Mouse (Mus musculus): ENCODE data around the gene Nkx6-2. TPM values are rescaled to one million over a fixed set of nuclear protein-coding genes. Genes with fewer than 3 reads are reported as not detected.

Gene Nkx6-2
- total RNA-seq, 2 experiments from 2014 or later: not detected

DNA sequence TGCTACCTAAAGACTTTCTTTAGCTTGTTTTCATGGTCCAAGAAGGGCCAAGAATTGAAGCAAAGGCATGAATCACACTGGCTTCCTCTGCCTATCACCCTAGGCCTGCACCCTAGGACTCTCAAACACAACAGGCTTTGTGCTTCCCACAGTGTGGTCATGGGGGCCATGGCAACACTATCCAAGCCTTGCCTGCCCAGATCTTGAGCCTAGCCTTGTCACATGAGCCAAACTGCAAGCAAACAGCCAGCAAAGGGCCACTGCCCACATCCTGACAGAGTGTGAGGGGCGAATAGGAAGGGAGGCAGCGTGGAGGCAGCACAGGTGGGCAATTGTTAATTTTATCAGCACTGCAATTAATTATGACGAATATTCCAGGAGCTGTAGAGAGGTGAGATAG lies 9.9 kb downstream of the Nkx6-2 start:
- ATAC-seq (replicated peaks; ENCODE audit: poor library complexity, severe bottlenecking): no peak

GRCm38 (mm10) chr7:139570788-139571187 lies 11.8 kb downstream of the Nkx6-2 start:
- ATAC-seq (replicated peaks; ENCODE audit: poor library complexity, severe bottlenecking): no peak

DNA sequence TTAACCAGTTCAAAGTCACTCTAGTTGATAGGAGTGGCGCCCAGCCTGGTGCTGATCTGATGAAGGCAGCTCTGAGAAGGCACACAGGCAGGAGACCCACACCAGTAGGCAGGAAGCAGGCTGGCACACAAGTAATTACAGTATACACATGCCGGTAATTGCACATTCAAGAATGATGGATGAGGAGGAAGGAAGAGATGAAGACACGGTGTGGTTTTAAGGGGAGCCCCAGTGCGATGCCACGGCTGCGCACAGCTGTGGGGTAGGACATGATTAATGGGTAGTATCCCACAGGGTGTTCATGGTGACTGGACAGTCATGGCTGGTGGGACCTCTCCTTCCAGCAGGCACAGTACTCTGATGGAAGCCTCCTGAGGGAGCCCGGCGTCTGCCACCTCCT lies 16.1 kb downstream of the Nkx6-2 start:
- peak; percentile 90 for ATAC-seq (replicated peaks; ENCODE audit: poor library complexity, severe bottlenecking)

- ATAC-seq (replicated peaks; ENCODE audit: poor library complexity, severe bottlenecking): peak; percentile 26; the same call in 1 of the 2 replicates
Observed at GRCm38 (mm10) chr7:139565998-139566397, 16.6 kb downstream of the Nkx6-2 start.

- no peak for ATAC-seq (replicated peaks; ENCODE audit: poor library complexity, severe bottlenecking)
Observed at GRCm38 (mm10) chr7:139564161-139564560, 18.4 kb downstream of the Nkx6-2 start.

DNA sequence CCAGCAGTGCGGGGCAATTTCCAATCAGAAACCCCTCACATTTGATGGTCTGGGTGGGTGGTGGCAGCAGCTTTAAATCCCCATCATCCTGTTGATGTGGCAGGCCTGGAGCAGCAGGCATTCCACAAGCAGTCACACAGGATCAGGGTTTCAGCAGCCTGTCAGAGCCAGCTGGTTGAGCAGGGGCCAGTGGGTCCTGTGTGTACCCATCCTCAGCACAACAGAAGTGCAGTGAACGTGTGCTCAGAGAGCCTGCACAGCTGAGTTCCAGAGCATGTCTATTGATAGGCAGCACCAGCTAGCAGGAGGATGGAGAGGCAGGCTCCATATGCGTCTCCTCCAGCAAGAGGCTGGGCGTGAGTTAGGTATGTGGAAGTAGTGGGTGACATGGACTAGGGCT lies 19.2 kb downstream of the Nkx6-2 start:
- no peak for ATAC-seq (replicated peaks; ENCODE audit: poor library complexity, severe bottlenecking)

DNA sequence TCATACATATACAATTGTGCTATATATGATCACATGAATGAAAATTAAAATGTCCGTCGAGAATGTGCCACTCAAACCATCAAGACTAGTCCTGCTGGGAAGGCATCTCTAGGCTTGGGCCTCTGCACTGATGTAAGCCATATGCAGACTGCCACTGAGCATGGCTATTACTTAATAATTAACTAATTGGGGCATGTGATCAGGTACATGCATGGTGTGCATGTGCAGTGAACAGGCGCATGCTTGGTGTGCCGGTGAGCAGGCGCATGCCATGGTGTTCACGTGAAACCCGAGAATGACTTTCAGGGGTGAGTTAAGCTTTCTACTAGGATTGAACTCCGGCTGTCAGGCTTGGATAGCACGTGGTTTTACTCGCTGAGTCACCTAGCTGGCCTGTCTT lies 22.9 kb downstream of the Nkx6-2 start:
- no peak for ATAC-seq (replicated peaks; ENCODE audit: poor library complexity, severe bottlenecking)

- no peak for ATAC-seq (replicated peaks; ENCODE audit: poor library complexity, severe bottlenecking)
Observed at GRCm38 (mm10) chr7:139556746-139557526, 25.7 kb downstream of the Nkx6-2 start.

DNA sequence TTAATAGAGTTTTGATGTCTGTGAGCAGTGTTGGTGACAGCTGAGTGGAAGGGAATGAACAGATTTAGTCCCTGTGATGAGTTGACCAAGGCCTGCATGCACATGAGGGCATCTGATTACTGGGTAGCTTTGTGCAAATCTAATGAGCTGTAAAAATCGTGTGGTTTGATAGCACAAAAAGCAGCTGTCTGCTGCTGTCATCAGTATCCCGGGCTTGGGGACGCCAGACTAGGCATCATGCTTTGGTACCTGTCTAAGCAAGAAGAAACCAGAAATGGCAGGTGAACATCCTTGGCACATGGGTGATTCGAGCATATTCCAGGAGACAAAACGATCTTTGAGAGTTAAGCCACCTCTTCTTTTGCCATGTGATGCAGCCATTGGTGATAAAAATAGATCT lies 26.3 kb downstream of the Nkx6-2 start:
- ATAC-seq (replicated peaks; ENCODE audit: poor library complexity, severe bottlenecking): no peak

DNA sequence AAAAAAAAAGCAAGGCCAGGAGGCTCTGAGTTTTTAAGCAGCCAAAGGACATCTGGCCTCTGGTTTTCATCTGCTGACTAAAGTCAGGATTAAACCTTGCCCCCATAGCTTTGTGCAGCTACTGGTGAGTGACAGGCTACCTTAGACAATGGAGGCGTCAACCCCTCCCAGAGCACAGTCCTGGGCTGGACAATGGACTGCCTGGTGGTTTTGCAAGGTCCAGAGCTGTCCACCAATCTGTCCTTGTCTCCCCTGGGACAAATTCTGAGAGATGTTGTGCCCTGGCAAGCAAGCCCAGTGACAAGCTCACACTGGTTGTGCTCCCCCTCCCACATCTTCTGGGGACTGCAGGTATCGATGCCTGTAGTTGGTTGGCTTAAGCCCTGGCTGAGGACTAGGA lies 31.1 kb downstream of the Nkx6-2 start:
- no peak for ATAC-seq (replicated peaks; ENCODE audit: poor library complexity, severe bottlenecking)

DNA sequence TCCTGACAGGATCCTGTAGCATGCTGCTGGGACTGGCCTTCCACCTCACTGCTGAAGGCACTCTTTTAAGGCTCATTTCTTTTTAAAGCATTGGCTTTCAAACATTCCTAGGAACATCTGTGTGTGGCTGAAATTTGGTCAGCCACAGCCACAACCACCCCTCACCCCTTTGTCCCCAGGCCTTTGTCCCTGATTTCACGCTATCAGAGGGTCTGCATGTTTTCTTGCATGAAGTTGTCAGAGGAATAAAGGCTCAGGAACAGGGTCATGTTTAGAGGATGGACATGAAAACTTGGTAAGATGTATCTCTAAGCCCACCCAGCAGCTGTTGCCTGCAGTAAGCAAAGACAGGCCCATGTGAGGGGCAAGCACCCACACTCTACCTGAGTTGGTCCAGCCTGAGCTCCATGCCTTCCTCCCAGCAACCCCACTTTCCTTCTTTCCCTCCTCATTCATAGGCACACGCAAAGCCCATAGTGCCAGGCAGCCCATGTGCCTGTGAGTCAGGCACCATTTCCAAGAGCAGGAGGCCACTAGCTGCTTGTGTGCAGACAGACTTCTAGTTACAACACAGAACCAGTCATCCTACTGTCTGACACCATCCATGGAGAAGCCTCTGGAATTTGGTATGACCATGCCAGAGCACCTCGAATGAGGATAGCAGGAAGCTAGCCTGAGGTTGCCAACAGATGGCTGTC lies 32.4 kb downstream of the Nkx6-2 start:
- no peak for ATAC-seq (replicated peaks; ENCODE audit: poor library complexity, severe bottlenecking)

GRCm38 (mm10) chr7:139547325-139547724 lies 35.3 kb downstream of the Nkx6-2 start:
- no peak for ATAC-seq (replicated peaks; ENCODE audit: poor library complexity, severe bottlenecking)

GRCm38 (mm10) chr7:139544706-139545625 lies 37.6 kb downstream of the Nkx6-2 start:
- no peak for ATAC-seq (replicated peaks; ENCODE audit: poor library complexity, severe bottlenecking)

- ATAC-seq (replicated peaks; ENCODE audit: poor library complexity, severe bottlenecking): no peak
Observed at GRCm38 (mm10) chr7:139541422-139541821, 41.2 kb downstream of the Nkx6-2 start.

DNA sequence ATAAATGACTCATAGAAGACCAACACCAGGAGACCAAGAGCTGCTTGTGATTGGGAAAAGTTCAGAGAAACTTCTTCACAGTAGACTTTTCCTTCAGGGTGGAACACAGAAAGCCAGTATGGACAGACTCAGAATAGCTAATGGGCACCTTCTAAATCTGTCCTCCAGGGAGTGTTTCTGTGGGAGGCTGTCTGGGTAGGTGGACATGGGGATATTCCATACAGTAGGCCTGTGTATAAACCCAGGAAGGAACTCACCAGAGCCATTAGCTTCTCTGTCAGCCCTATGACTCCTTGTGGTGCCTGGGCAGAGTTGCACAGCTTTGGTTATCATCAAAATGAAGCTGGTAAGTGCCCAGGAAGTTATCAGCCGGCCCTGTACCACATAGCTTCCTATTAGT lies 42.0 kb downstream of the Nkx6-2 start:
- ATAC-seq (replicated peaks; ENCODE audit: poor library complexity, severe bottlenecking): no peak

- no peak for ATAC-seq (replicated peaks; ENCODE audit: poor library complexity, severe bottlenecking)
Observed at GRCm38 (mm10) chr7:139538541-139538940, 44.1 kb downstream of the Nkx6-2 start.

DNA sequence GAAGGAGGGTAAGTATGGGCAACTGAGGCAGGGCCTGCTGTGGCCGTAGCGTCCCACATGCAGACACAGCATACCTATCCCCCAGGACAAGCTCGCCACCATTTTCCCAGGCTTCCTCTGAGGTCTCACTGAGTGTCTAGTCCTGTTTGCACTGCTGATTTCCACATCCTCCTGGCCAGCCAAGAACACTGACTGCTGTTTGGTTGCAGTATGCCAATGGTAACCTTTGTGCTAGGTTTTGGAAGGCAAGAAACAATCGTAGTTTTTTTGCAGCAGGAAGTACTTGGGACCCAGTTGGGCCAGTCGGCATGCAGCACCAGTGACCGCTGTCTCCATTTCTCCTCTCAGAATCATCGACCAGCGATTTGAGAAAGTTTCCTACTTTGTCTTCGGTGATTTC lies 44.8 kb downstream of the Nkx6-2 start:
- ATAC-seq (replicated peaks; ENCODE audit: poor library complexity, severe bottlenecking): no peak

DNA sequence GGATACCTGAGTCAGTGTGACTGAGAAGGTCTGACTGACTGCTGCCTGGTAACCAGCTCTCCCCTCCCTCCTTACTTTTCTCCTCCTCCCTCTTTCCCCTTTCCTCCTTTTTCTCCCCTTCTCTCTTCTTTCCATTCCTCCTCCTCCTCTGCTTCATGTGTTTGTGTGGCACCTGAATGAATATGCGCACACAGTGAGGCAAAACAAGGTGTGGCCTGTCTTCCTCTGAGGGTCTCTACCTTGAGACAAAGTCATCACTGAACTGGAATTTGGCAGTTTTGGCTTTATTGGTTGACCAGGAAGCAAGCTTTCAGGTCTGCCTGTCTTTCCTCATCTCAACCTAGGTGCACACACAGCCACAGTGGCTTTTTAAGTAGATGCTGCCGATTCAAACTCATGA lies 45.8 kb downstream of the Nkx6-2 start:
- ATAC-seq (replicated peaks; ENCODE audit: poor library complexity, severe bottlenecking): no peak

DNA sequence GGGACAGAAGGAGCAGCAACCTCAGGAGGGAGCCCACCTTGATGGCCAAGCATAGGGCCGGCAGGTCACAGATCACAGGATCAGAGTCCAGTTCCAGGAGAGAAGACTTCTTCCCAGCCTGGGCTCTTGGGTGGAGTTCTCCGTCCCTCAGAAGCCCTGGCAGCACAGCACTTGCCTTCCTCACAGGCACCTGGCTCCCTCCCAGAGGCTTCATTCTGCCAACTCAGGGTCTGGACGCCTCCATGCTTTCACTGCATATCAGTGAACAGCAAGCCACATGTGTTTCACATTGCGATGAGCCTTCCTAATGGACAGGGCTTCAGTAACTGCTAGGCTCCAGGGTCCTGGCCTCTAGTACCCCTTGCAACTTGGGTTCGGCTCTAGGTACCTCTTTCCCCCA lies 46.3 kb downstream of the Nkx6-2 start:
- ATAC-seq (replicated peaks; ENCODE audit: poor library complexity, severe bottlenecking): no peak

GRCm38 (mm10) chr7:139531428-139531801 lies 51.2 kb downstream of the Nkx6-2 start:
- no peak for ATAC-seq (replicated peaks; ENCODE audit: poor library complexity, severe bottlenecking)

Data from granulocyte monocyte progenitor cell, adult 5-6 weeks (primary cell).